8 mouse cellular contexts compared by ENCODE assay signal in genomic region chr9:118341401-118341800, GRCm38 (mm10).
DNase-seq lines count a peak whose midpoint lies in the region; ATAC-seq and TF ChIP-seq lines count a peak whose summit lies in the region.
"Had no signal": no experiment of that assay in that cellular context is flagged by ENCODE, and none has a peak within 500 bp of the region (broad histone marks: within the 10 kb centered on the region; RNA-seq: fewer than 3 reads in every experiment).

No protein-coding gene starts in this region.

- peak overlapping the region; percentile 29; the same call in 1 of the 2 replicates for H3K4me3 ChIP-seq in E14TG2a.4 (replicated peaks; ENCODE audit: low read length)
- no peak overlapping the region for H3K4me3 ChIP-seq in ES-Bruce4 (ENCODE audit: low read depth, low read length)
- H3K4me3 ChIP-seq in forebrain, embryonic 12.5 days (replicated peaks), result peak overlapping the region; percentile 30
- H3K4me3 ChIP-seq in liver, embryonic 12.5 days, result no peak overlapping the region

- TF ChIP-seq EP300 in ES-Bruce4 (IDR thresholded peaks at IDR 0.05; ENCODE audit: insufficient read depth, low read depth, low read length), result 0 out of 2 replicates have a peak, but pooled peaks have one; percentile 38

- DNase-seq in thymus, postnatal 4 days, result no peak
- no peak for DNase-seq in left cerebral cortex, postnatal 25 days (ENCODE audit: low spot score in 2 of 2)
- DNase-seq in thymus, postnatal 0 days (ENCODE audit: low spot score), result no peak
- DNase-seq: kidney, adult 11 months had no signal

- H3K9ac ChIP-seq in ES-Bruce4 (ENCODE audit: low read depth, poor library complexity, severe bottlenecking), result no peak overlapping the region
- H3K9ac ChIP-seq in forebrain, embryonic 12.5 days, result peak overlapping the region; percentile 33; the same call in 1 of the 2 replicates
- H3K9ac ChIP-seq in liver, embryonic 12.5 days, result no peak overlapping the region

- peaks cover 8% of the 10 kb centered on the region for H3K4me1 ChIP-seq in E14TG2a.4 (replicated peaks; ENCODE audit: low read depth, low read length)
- H3K4me1 ChIP-seq in ES-Bruce4 (ENCODE audit: control insufficient read depth, insufficient read depth, low read length), result no peaks in the 10 kb centered on the region
- no peaks in the 10 kb centered on the region for H3K4me1 ChIP-seq in forebrain, embryonic 12.5 days
- no peaks in the 10 kb centered on the region for H3K4me1 ChIP-seq in liver, embryonic 12.5 days

- no peak for TF ChIP-seq POLR2A in ES-Bruce4 (IDR thresholded peaks at IDR 0.05; ENCODE audit: insufficient read depth, low read length)

- no peak for TF ChIP-seq CTCF in E14TG2a.4 (conservative IDR thresholded peaks at IDR 0.05; ENCODE audit: low read length)
- TF ChIP-seq CTCF in ES-Bruce4 (IDR thresholded peaks at IDR 0.05; ENCODE audit: low read depth, low read length), result no peak

- H3K27ac ChIP-seq in ES-Bruce4 (ENCODE audit: insufficient read depth, low read length), result no peak overlapping the region
- H3K27ac ChIP-seq in forebrain, embryonic 12.5 days, result no peak overlapping the region
- H3K27ac ChIP-seq in liver, embryonic 12.5 days, result no peak overlapping the region

- intact Hi-C loops in left cerebral cortex, postnatal 25 days (cut with DNase I), result no loop called here

- WGBS in forebrain, embryonic 12.5 days, result 49% methylated on average over 12 of the region's 12 CpGs
- 44% methylated on average over 12 of the region's 12 CpGs for WGBS in liver, embryonic 12.5 days (ENCODE audit: insufficient replicate concordance)

- peak; percentile 49; the same call in 1 of the 2 replicates for ATAC-seq in forebrain, embryonic 12.5 days (ENCODE audit: low FRiP score)
- 0 out of 2 replicates have a peak, but pooled peaks have one; percentile 32 for ATAC-seq in liver, embryonic 12.5 days

- H3K4me2 ChIP-seq in forebrain, embryonic 12.5 days, result peak overlapping the region; percentile 50
- peak overlapping the region; percentile 33 for H3K4me2 ChIP-seq in liver, embryonic 12.5 days

- H3K27me3 ChIP-seq in E14TG2a.4 (ENCODE audit: insufficient read depth, low read length) (peaks cover 38% of the 10 kb centered on the region), ES-Bruce4 (ENCODE audit: control insufficient read depth, insufficient read depth, low read length, poor library complexity, severe bottlenecking) (no peaks in the 10 kb centered on the region)
- H3K27me3 ChIP-seq in forebrain, embryonic 12.5 days, result peaks cover 14% of the 10 kb centered on the region
- H3K27me3 ChIP-seq in liver, embryonic 12.5 days (replicated peaks), result no peaks in the 10 kb centered on the region

- H3K9me3 ChIP-seq in E14TG2a.4 (ENCODE audit: low read length), result peaks cover 26% of the 10 kb centered on the region
- peaks cover 2% of the 10 kb centered on the region; the same call in 1 of the 2 replicates for H3K9me3 ChIP-seq in ES-Bruce4 (replicated peaks; ENCODE audit: control insufficient read depth, insufficient read depth, low read length, poor library complexity, severe bottlenecking)
- no peaks in the 10 kb centered on the region for H3K9me3 ChIP-seq in forebrain, embryonic 12.5 days
- H3K9me3 ChIP-seq in liver, embryonic 12.5 days (replicated peaks), result no peaks in the 10 kb centered on the region

- H3K36me3 ChIP-seq in E14TG2a.4 (ENCODE audit: insufficient read depth, low read length), result no peaks in the 10 kb centered on the region
- H3K36me3 ChIP-seq in ES-Bruce4 (ENCODE audit: control insufficient read depth, insufficient read depth, low read length, poor library complexity, severe bottlenecking), result no peaks in the 10 kb centered on the region
- no peaks in the 10 kb centered on the region for H3K36me3 ChIP-seq in forebrain, embryonic 12.5 days (replicated peaks)
- no peaks in the 10 kb centered on the region for H3K36me3 ChIP-seq in liver, embryonic 12.5 days

Comparison
In these comparisons a context has a peak if more than half of its experiments do, and no peak if none do; other contexts are left out.
1. H3K4me3 ChIP-seq: peak in E14TG2a.4 (single experiment) and forebrain, embryonic 12.5 days (single experiment); none in ES-Bruce4 (single experiment) and liver, embryonic 12.5 days (single experiment).